ENCODE assay signal across 9 mouse cellular contexts in the genomic region with DNA sequence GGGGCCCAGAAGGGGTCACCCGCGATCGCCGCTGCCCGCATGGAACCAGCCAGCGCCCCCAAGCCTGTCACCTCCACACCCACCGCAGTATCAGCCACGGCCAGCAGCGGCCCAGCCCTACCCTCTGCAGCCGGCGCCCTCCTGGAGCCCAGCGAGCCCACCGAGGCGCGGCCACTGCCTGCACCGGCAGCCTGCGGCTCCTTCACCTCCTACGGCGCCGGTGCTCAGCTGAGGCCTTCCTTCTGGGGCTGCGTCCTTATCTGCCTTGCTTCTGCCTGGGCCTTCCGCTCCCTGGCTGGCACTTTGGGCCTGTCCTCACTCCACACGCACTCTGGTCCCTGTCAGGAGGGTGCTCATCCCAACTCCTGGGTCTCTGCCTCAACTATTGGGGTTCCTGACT. TPM values are rescaled to one million over a fixed set of nuclear protein-coding genes. Genes with fewer than 3 reads are reported as not detected.
DNase-seq lines count a peak whose midpoint lies in the region; ATAC-seq and TF ChIP-seq lines count a peak whose summit lies in the region.
"Had no signal": no experiment of that assay in that cellular context is flagged by ENCODE, and none has a peak within 500 bp of the region (broad histone marks: within the 10 kb centered on the region; RNA-seq: fewer than 3 reads in every experiment).

No protein-coding gene starts in this region.

- H3K9me3 ChIP-seq in heart, embryonic 12.5 days (replicated peaks), result no peaks in the 10 kb centered on the region
- H3K9me3 ChIP-seq in hindbrain, postnatal 0 days (ENCODE audit: low read length), result no peaks in the 10 kb centered on the region
- no peaks in the 10 kb centered on the region for H3K9me3 ChIP-seq in midbrain, embryonic 13.5 days

- peak overlapping the region; percentile 76 for H3K9ac ChIP-seq in heart, embryonic 12.5 days
- peak overlapping the region; percentile 51 for H3K9ac ChIP-seq in hindbrain, postnatal 0 days (replicated peaks; ENCODE audit: low read length)
- H3K9ac ChIP-seq in midbrain, embryonic 13.5 days (replicated peaks), result peak overlapping the region; percentile 60

- no peaks in the 10 kb centered on the region for H3K36me3 ChIP-seq in heart, embryonic 12.5 days
- H3K36me3 ChIP-seq in hindbrain, postnatal 0 days (ENCODE audit: insufficient read depth, low read length), result no peaks in the 10 kb centered on the region
- H3K36me3 ChIP-seq in midbrain, embryonic 13.5 days, result no peaks in the 10 kb centered on the region

- H3K27me3 ChIP-seq in heart, embryonic 12.5 days (replicated peaks), result peaks cover 100% of the 10 kb centered on the region
- peaks cover 30% of the 10 kb centered on the region for H3K27me3 ChIP-seq in hindbrain, postnatal 0 days (ENCODE audit: insufficient read depth, low read length)
- peaks cover 89% of the 10 kb centered on the region for H3K27me3 ChIP-seq in midbrain, embryonic 13.5 days

- DNase-seq in heart, postnatal 10 days, result no peak
- DNase-seq in hindbrain, postnatal 0 days (ENCODE audit: low spot score), result no peak
- DNase-seq in adrenal gland, postnatal 4 days (ENCODE audit: low spot score in 2 of 2), result no peak
- DNase-seq in layer of hippocampus, adult 18-20 months (ENCODE audit: low spot score in 2 of 2), result no peak
- DNase-seq in left cerebral cortex, adult 18-20 months (ENCODE audit: low spot score in 2 of 2), result no peak
- DNase-seq: layer of hippocampus, adult 9-11 months had no signal

- peak overlapping the region; percentile 46 for H3K4me3 ChIP-seq in heart, embryonic 12.5 days
- H3K4me3 ChIP-seq in hindbrain, postnatal 0 days (ENCODE audit: low read length), result peak overlapping the region; percentile 12; the same call in 1 of the 2 replicates
- peak overlapping the region; percentile 31 for H3K4me3 ChIP-seq in midbrain, embryonic 13.5 days (replicated peaks)

- peak overlapping the region; percentile 87 for H3K4me2 ChIP-seq in heart, embryonic 12.5 days
- peak overlapping the region; percentile 47 for H3K4me2 ChIP-seq in hindbrain, postnatal 0 days (ENCODE audit: low read depth, low read length)
- H3K4me2 ChIP-seq in midbrain, embryonic 13.5 days (replicated peaks), result peak overlapping the region; percentile 51

- ATAC-seq in heart, embryonic 12.5 days (ENCODE audit: insufficient number of reproducible peaks, low FRiP score), result no peak
- 0 out of 2 replicates have a peak, but pooled peaks have one; percentile 4 for ATAC-seq in common myeloid progenitor, adult 5-6 weeks (replicated peaks; ENCODE audit: low read depth, poor library complexity, severe bottlenecking)
- no peak for ATAC-seq in hindbrain, postnatal 0 days
- ATAC-seq in midbrain, embryonic 13.5 days, result no peak

- no peak overlapping the region for H3K27ac ChIP-seq in heart, embryonic 12.5 days (ENCODE audit: poor library complexity, severe bottlenecking)
- no peak overlapping the region for H3K27ac ChIP-seq in hindbrain, postnatal 0 days
- no peak overlapping the region for H3K27ac ChIP-seq in midbrain, embryonic 13.5 days

- H3K4me1 ChIP-seq in heart, embryonic 12.5 days (replicated peaks), result peaks cover 36% of the 10 kb centered on the region
- no peaks in the 10 kb centered on the region; the same call in 1 of the 2 replicates for H3K4me1 ChIP-seq in hindbrain, postnatal 0 days (ENCODE audit: insufficient read depth, low read length)
- H3K4me1 ChIP-seq in midbrain, embryonic 13.5 days (replicated peaks), result peaks cover 38% of the 10 kb centered on the region

- intact Hi-C loops in heart, postnatal 10 days (cut with DNase I), result no loop called here

- WGBS in heart, embryonic 12.5 days, result 1% methylated on average over 23 of the region's 23 CpGs
- 10% methylated on average over 21 of the region's 23 CpGs for WGBS in hindbrain, postnatal 0 days
- 3% methylated on average over 23 of the region's 23 CpGs for WGBS in midbrain, embryonic 13.5 days

- TF ChIP-seq CTCF in hindbrain, postnatal 0 days (IDR thresholded peaks at IDR 0.05; ENCODE audit: low read depth), result no peak

RNA-seq across cellular contexts. Expression of gene Nkpd1, which starts 2.4 kb away (rescaled TPM):
- 0.08 TPM in 1 of 2 replicates, not detected in the other for polyA plus RNA-seq in heart, embryonic 12.5 days (2016; fragmentation: Nextera tagmentation; extraction: Ambion mirVana)
- total RNA-seq in heart, postnatal 10 days (2021), result not detected
- total RNA-seq in common myeloid progenitor, adult 5-6 weeks (2017), result 0.27 and 0.68 TPM in 2 replicates
- 1.9 and 4.4 TPM in 2 replicates for total RNA-seq in hindbrain, postnatal 0 days (2014; rRNA removed)
- 1.3 TPM in 2 replicates for polyA plus RNA-seq in hindbrain, postnatal 0 days (2015; fragmentation: Nextera tagmentation; extraction: Ambion mirVana)
- polyA plus RNA-seq in midbrain, embryonic 13.5 days (2015; fragmentation: Nextera tagmentation; extraction: Ambion mirVana), result 0.08 and 0.11 TPM in 2 replicates
- under 1 TPM; 0.17 to 0.28 TPM for total RNA-seq in adrenal gland, postnatal 4 days (2021)
- under 1 TPM; 0.56 to 0.57 TPM for total RNA-seq in layer of hippocampus, adult 18-20 months (2021)
- under 1 TPM; 0.72 to 0.94 TPM for total RNA-seq in left cerebral cortex, adult 18-20 months (2021)

RNA-seq across cellular contexts. Expression of gene Trappc6a, which starts 11.8 kb away (rescaled TPM):
- 66.4 and 74.0 TPM in 2 replicates for polyA plus RNA-seq in heart, embryonic 12.5 days (2016; fragmentation: Nextera tagmentation; extraction: Ambion mirVana)
- 10 to 100 TPM; 43.1 to 53.1 TPM for total RNA-seq in heart, postnatal 10 days (2021)
- 33.6 and 43.7 TPM in 2 replicates for total RNA-seq in common myeloid progenitor, adult 5-6 weeks (2017)
- total RNA-seq in hindbrain, postnatal 0 days (2014; rRNA removed), result 26.4 and 46.5 TPM in 2 replicates
- 42.8 and 44.3 TPM in 2 replicates for polyA plus RNA-seq in hindbrain, postnatal 0 days (2015; fragmentation: Nextera tagmentation; extraction: Ambion mirVana)
- polyA plus RNA-seq in midbrain, embryonic 13.5 days (2015; fragmentation: Nextera tagmentation; extraction: Ambion mirVana), result 36.6 and 43.3 TPM in 2 replicates
- 10 to 100 TPM; 67.0 to 76.7 TPM for total RNA-seq in adrenal gland, postnatal 4 days (2021)
- 10 to 100 TPM; 20.7 to 21.5 TPM for total RNA-seq in layer of hippocampus, adult 18-20 months (2021)
- total RNA-seq in left cerebral cortex, adult 18-20 months (2021), result 10 to 100 TPM; 18.7 to 21.1 TPM

RNA-seq across cellular contexts. Expression of gene Bloc1s3, which starts 11.9 kb away (rescaled TPM):
- 2.4 TPM in 2 replicates for polyA plus RNA-seq in heart, embryonic 12.5 days (2016; fragmentation: Nextera tagmentation; extraction: Ambion mirVana)
- total RNA-seq in heart, postnatal 10 days (2021), result 1 to 10 TPM; 2.3 to 3.2 TPM
- total RNA-seq in common myeloid progenitor, adult 5-6 weeks (2017), result 2.6 and 2.8 TPM in 2 replicates
- 18.8 and 22.4 TPM in 2 replicates for total RNA-seq in hindbrain, postnatal 0 days (2014; rRNA removed)
- polyA plus RNA-seq in hindbrain, postnatal 0 days (2015; fragmentation: Nextera tagmentation; extraction: Ambion mirVana), result 3.8 and 4.3 TPM in 2 replicates
- polyA plus RNA-seq in midbrain, embryonic 13.5 days (2015; fragmentation: Nextera tagmentation; extraction: Ambion mirVana), result 2.9 and 4.5 TPM in 2 replicates
- 1 to 10 TPM; 7.7 to 8.1 TPM for total RNA-seq in adrenal gland, postnatal 4 days (2021)
- total RNA-seq in layer of hippocampus, adult 18-20 months (2021), result 1 to 10 TPM; 6.1 to 6.3 TPM
- total RNA-seq in left cerebral cortex, adult 18-20 months (2021), result 1 to 10 TPM; 7.6 to 7.8 TPM

RNA-seq across cellular contexts. Expression of gene Ppp1r37, which starts 42.8 kb away (rescaled TPM):
- polyA plus RNA-seq in heart, embryonic 12.5 days (2016; fragmentation: Nextera tagmentation; extraction: Ambion mirVana), result 26.2 and 26.5 TPM in 2 replicates
- total RNA-seq in heart, postnatal 10 days (2021), result 10 to 100 TPM; 43.1 to 46.2 TPM
- 10.5 and 14.9 TPM in 2 replicates for total RNA-seq in common myeloid progenitor, adult 5-6 weeks (2017)
- total RNA-seq in hindbrain, postnatal 0 days (2014; rRNA removed), result 125 and 128 TPM in 2 replicates
- polyA plus RNA-seq in hindbrain, postnatal 0 days (2015; fragmentation: Nextera tagmentation; extraction: Ambion mirVana), result 27.0 and 27.7 TPM in 2 replicates
- polyA plus RNA-seq in midbrain, embryonic 13.5 days (2015; fragmentation: Nextera tagmentation; extraction: Ambion mirVana), result 25.7 and 37.0 TPM in 2 replicates
- 10 to 100 TPM; 66.7 to 67.1 TPM for total RNA-seq in adrenal gland, postnatal 4 days (2021)
- total RNA-seq in layer of hippocampus, adult 18-20 months (2021), result 100 to 1,000 TPM; 122 to 129 TPM
- total RNA-seq in left cerebral cortex, adult 18-20 months (2021), result 100 to 1,000 TPM; 139 to 147 TPM

RNA-seq across cellular contexts. Expression of gene Exoc3l2, which starts 56.9 kb away (rescaled TPM):
- 2.9 and 3.1 TPM in 2 replicates for polyA plus RNA-seq in heart, embryonic 12.5 days (2016; fragmentation: Nextera tagmentation; extraction: Ambion mirVana)
- 1 to 10 TPM in 1 of 2 experiments, under 1 TPM in 1; 0.81 to 1.0 TPM for total RNA-seq in heart, postnatal 10 days (2021)
- total RNA-seq in common myeloid progenitor, adult 5-6 weeks (2017), result 3.1 and 4.2 TPM in 2 replicates
- 0.61 and 1.3 TPM in 2 replicates for total RNA-seq in hindbrain, postnatal 0 days (2014; rRNA removed)
- 2.0 and 2.3 TPM in 2 replicates for polyA plus RNA-seq in hindbrain, postnatal 0 days (2015; fragmentation: Nextera tagmentation; extraction: Ambion mirVana)
- polyA plus RNA-seq in midbrain, embryonic 13.5 days (2015; fragmentation: Nextera tagmentation; extraction: Ambion mirVana), result 0.24 and 0.32 TPM in 2 replicates
- 10 to 100 TPM; 26.7 to 28.7 TPM for total RNA-seq in adrenal gland, postnatal 4 days (2021)
- under 1 TPM; 0.38 to 0.59 TPM for total RNA-seq in layer of hippocampus, adult 18-20 months (2021)
- total RNA-seq in left cerebral cortex, adult 18-20 months (2021), result under 1 TPM; 0.40 to 0.74 TPM
